In the genomic region with DNA sequence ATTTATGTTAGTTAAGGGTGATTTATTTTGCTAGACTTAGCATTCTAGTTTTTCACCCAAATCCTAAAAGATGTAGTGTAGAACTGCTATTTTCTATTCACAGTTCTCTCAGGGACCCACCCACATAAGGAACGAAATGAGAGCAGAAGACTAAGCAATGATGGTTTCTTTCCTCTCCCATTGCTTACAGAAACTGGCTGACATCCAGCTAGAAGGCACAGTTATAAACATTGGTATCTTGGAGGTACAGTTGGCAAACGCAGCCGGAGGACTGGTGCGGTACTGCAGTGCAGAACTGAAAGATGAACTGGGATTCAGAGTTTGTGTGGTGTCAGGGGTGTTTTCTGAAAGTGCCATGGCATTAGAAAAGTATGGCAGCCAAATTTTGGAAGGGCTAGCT, we compare ENCODE assay signal across 18 mouse cellular contexts.
DNase-seq lines count a peak whose midpoint lies in the region; ATAC-seq and TF ChIP-seq lines count a peak whose summit lies in the region.
"Had no signal": no experiment of that assay in that cellular context is flagged by ENCODE, and none has a peak within 500 bp of the region (broad histone marks: within the 10 kb centered on the region; RNA-seq: fewer than 3 reads in every experiment).

No protein-coding gene starts in this region.

- peak; percentile 53 for DNase-seq in heart, adult 11 months
- DNase-seq in lung, embryonic 14.5 days, result peak; percentile 63
- no peak for DNase-seq in lung, postnatal 14 days
- DNase-seq in brain, embryonic 14.5 days (ENCODE audit: low read depth), result no peak
- DNase-seq in right cerebral cortex, postnatal 25 days, result peak; percentile 21
- DNase-seq in liver, postnatal 0 days, result no peak
- DNase-seq: adrenal gland, postnatal 14 days; cerebellum, adult 2 months; heart, postnatal 36 days; kidney, adult 9 months; kidney, postnatal 36 days; thymus, adult 2 months had no signal

- no peaks in the 10 kb centered on the region; the same call in 1 of the 2 replicates for H3K4me1 ChIP-seq in heart, embryonic 12.5 days (replicated peaks)
- H3K4me1 ChIP-seq in lung, embryonic 14.5 days (ENCODE audit: insufficient read depth), result peaks cover 9% of the 10 kb centered on the region
- no peaks in the 10 kb centered on the region for H3K4me1 ChIP-seq in liver, postnatal 0 days (ENCODE audit: insufficient read depth)
- H3K4me1 ChIP-seq: megakaryocyte, embryonic 14.5 days had no signal

- no peak overlapping the region for H3K4me2 ChIP-seq in heart, embryonic 12.5 days
- no peak overlapping the region for H3K4me2 ChIP-seq in lung, embryonic 14.5 days
- H3K4me2 ChIP-seq in liver, postnatal 0 days (ENCODE audit: low read depth, low read length), result no peak overlapping the region
- H3K4me2 ChIP-seq: forebrain, embryonic 12.5 days; heart, embryonic 13.5 days; limb, embryonic 13.5 days had no signal

- TF ChIP-seq CTCF in lung, embryonic 14.5 days (IDR thresholded peaks at IDR 0.05; ENCODE audit: low read depth), result peak; percentile 34
- peak; percentile 16; the same call in 1 of the 2 replicates for TF ChIP-seq CTCF in brain, embryonic 14.5 days (IDR thresholded peaks at IDR 0.05; ENCODE audit: borderline replicate concordance, extremely low read depth, insufficient read depth, insufficient read length)
- no peak for TF ChIP-seq CTCF in liver, postnatal 0 days (IDR thresholded peaks at IDR 0.05; ENCODE audit: low read depth)

- WGBS in heart, embryonic 12.5 days, result 76% methylated on average over 4 of the region's 4 CpGs
- 48% methylated on average over 4 of the region's 4 CpGs for WGBS in lung, embryonic 14.5 days
- 77% methylated on average over 4 of the region's 4 CpGs for whole genome bisulfite sequencing in liver, postnatal 0 days (ENCODE audit: insufficient replicate concordance)

- TF ChIP-seq EP300 in liver, postnatal 0 days (IDR thresholded peaks at IDR 0.05; ENCODE audit: low read depth), result no peak

- H3K9me3 ChIP-seq in heart, embryonic 12.5 days (replicated peaks), result no peaks in the 10 kb centered on the region
- H3K9me3 ChIP-seq in lung, embryonic 14.5 days (ENCODE audit: low read depth, low read length), result no peaks in the 10 kb centered on the region
- H3K9me3 ChIP-seq in liver, postnatal 0 days (ENCODE audit: low read length), result no peaks in the 10 kb centered on the region
- H3K9me3 ChIP-seq: forebrain, embryonic 12.5 days; heart, embryonic 13.5 days; limb, embryonic 13.5 days had no signal

- H3K9ac ChIP-seq in heart, embryonic 12.5 days, result no peak overlapping the region
- no peak overlapping the region for H3K9ac ChIP-seq in lung, embryonic 14.5 days
- no peak overlapping the region for H3K9ac ChIP-seq in liver, postnatal 0 days (replicated peaks)
- H3K9ac ChIP-seq: forebrain, embryonic 12.5 days; heart, embryonic 13.5 days; limb, embryonic 13.5 days; liver, embryonic 14.5 days had no signal

- no peaks in the 10 kb centered on the region for H3K27me3 ChIP-seq in heart, embryonic 12.5 days (replicated peaks)
- no peaks in the 10 kb centered on the region for H3K27me3 ChIP-seq in lung, embryonic 14.5 days (ENCODE audit: insufficient read depth, low read length)
- H3K27me3 ChIP-seq in liver, postnatal 0 days (ENCODE audit: insufficient read depth, low read length), result no peaks in the 10 kb centered on the region
- H3K27me3 ChIP-seq: heart, embryonic 13.5 days; limb, embryonic 13.5 days; megakaryocyte, embryonic 14.5 days had no signal

- H3K27ac ChIP-seq in heart, embryonic 12.5 days (ENCODE audit: poor library complexity, severe bottlenecking), result no peak overlapping the region
- 0 out of 2 replicates have a peak overlapping the region, but pooled peaks have one; percentile 12 for H3K27ac ChIP-seq in lung, embryonic 14.5 days (ENCODE audit: low read depth)
- no peak overlapping the region for H3K27ac ChIP-seq in liver, postnatal 0 days (ENCODE audit: low read depth)
- H3K27ac ChIP-seq: forebrain, embryonic 12.5 days; heart, embryonic 13.5 days; limb, embryonic 13.5 days; liver, embryonic 14.5 days had no signal

- H3K36me3 ChIP-seq in heart, embryonic 12.5 days, result no peaks in the 10 kb centered on the region
- H3K36me3 ChIP-seq in lung, embryonic 14.5 days (ENCODE audit: insufficient read depth), result no peaks in the 10 kb centered on the region
- no peaks in the 10 kb centered on the region for H3K36me3 ChIP-seq in liver, postnatal 0 days (replicated peaks; ENCODE audit: insufficient read depth, low read length)
- H3K36me3 ChIP-seq: forebrain, embryonic 12.5 days; heart, embryonic 13.5 days; limb, embryonic 13.5 days had no signal

- no peak for ATAC-seq in heart, embryonic 12.5 days (ENCODE audit: insufficient number of reproducible peaks, low FRiP score)
- no peak for ATAC-seq in lung, embryonic 14.5 days (ENCODE audit: insufficient read depth)
- ATAC-seq in liver, postnatal 0 days, result no peak

- H3K4me3 ChIP-seq in heart, embryonic 12.5 days, result no peak overlapping the region
- no peak overlapping the region for H3K4me3 ChIP-seq in lung, embryonic 14.5 days (ENCODE audit: low read depth, low read length)
- no peak overlapping the region for H3K4me3 ChIP-seq in liver, postnatal 0 days (ENCODE audit: low read depth, low read length)
- H3K4me3 ChIP-seq: forebrain, embryonic 12.5 days; heart, embryonic 13.5 days; limb, embryonic 13.5 days; megakaryocyte, embryonic 14.5 days had no signal

- no peak for TF ChIP-seq POLR2A in brain, embryonic 14.5 days (IDR thresholded peaks at IDR 0.05; ENCODE audit: borderline replicate concordance, extremely low read depth, insufficient read depth, insufficient read length, poor library complexity, severe bottlenecking)

Comparison
In these comparisons a context has a peak if more than half of its experiments do, and no peak if none do; other contexts are left out.
1. DNase-seq: peak in heart, adult 11 months (single experiment), lung, embryonic 14.5 days (single experiment) and right cerebral cortex, postnatal 25 days (single experiment); none in lung, postnatal 14 days (single experiment), brain, embryonic 14.5 days (single experiment) and liver, postnatal 0 days (single experiment).